Mouse (Mus musculus): ENCODE results near the gene Agpat2. TPM values are rescaled to one million over a fixed set of nuclear protein-coding genes. Genes with fewer than 3 reads are reported as not detected.

Gene Agpat2
- polyA plus RNA-seq, 1 experiment, result 6.1 TPM

GRCm38 (mm10) chr2:26549801-26550200, 54.4 kb downstream of the Agpat2 start:
- TF ChIP-seq CTCF (IDR thresholded peaks at IDR 0.05; ENCODE audit: borderline replicate concordance, extremely low read depth, insufficient read depth, insufficient read length) (no peak), POLR2A (IDR thresholded peaks at IDR 0.05; ENCODE audit: borderline replicate concordance, extremely low read depth, insufficient read depth, insufficient read length, poor library complexity, severe bottlenecking) (no peak)
- no peak for DNase-seq (ENCODE audit: low read depth)

DNA sequence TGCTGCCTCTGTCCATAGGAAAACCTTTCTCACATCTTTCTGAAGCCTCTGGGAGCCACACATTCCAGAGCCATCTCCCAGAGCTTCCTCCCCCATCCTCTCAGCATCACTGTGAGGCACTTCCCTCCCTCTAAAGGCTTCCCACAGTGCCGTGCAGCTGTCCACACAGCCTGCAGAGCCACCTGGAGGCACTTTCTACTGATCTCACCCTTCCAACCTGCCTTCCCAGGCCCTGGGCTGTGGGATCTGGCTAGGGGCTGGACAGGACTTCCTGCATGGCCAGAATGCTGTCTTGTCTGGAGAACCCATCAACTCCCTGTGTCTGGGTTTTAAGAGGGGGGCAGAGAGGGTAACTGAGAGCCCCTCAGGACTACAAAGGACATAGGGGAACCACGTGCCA, 56.7 kb downstream of the Agpat2 start:
- DNase-seq (ENCODE audit: low read depth), result peak; percentile 50
- no peak for TF ChIP-seq POLR2A (IDR thresholded peaks at IDR 0.05; ENCODE audit: borderline replicate concordance, extremely low read depth, insufficient read depth, insufficient read length, poor library complexity, severe bottlenecking)
- TF ChIP-seq CTCF (IDR thresholded peaks at IDR 0.05; ENCODE audit: borderline replicate concordance, extremely low read depth, insufficient read depth, insufficient read length), result peak; percentile 19; the same call in 1 of the 2 replicates

DNA sequence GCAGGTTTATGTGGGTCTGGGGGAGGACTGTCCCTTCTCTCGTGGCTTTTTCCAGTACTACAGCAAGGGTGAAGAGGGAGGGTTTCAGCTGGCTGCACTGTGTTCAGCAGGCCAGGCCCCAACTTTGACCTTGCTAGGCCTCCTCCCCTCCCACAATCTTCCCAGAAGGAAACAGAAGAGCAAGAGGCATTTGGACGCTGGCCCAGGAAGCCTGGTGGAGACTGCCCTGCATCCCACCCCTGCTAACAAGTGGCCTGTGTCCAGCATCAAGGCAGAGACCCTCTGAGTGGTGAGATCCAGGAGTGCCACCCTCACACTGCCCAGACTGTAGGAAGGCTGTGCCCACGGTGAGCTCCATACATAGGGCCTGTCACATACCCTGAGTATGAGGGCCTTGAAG, 60.0 kb downstream of the Agpat2 start:
- no peak for DNase-seq (ENCODE audit: low read depth)

DNA sequence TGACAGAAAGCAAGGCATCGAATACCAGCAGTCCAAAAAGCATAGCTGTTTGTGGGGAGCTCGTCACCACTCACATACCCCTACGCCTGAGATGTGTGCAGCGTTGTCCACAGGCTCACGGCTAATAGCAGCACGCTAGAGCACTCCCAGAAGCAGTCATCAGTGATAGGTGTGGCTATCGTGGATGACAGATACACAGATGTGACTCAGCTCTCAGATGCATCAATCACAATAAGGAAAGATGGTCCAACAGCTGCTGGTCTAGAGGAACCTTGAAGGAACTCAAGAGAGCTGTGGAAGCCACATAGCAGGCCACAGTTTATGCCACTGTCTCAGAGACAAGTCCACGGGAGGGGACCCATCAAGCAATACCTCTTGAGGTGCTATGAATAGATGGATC, 60.4 kb downstream of the Agpat2 start:
- no peak for TF ChIP-seq CTCF (IDR thresholded peaks at IDR 0.05; ENCODE audit: borderline replicate concordance, extremely low read depth, insufficient read depth, insufficient read length)
- no peak for TF ChIP-seq POLR2A (IDR thresholded peaks at IDR 0.05; ENCODE audit: borderline replicate concordance, extremely low read depth, insufficient read depth, insufficient read length, poor library complexity, severe bottlenecking)
- no peak for DNase-seq (ENCODE audit: low read depth)

More for the DNA sequence above, 60.0 kb downstream of the Agpat2 start:
- no peak for TF ChIP-seq POLR2A (IDR thresholded peaks at IDR 0.05; ENCODE audit: borderline replicate concordance, extremely low read depth, insufficient read depth, insufficient read length, poor library complexity, severe bottlenecking)
- TF ChIP-seq CTCF (IDR thresholded peaks at IDR 0.05; ENCODE audit: borderline replicate concordance, extremely low read depth, insufficient read depth, insufficient read length), result no peak

- TF ChIP-seq POLR2A (IDR thresholded peaks at IDR 0.05; ENCODE audit: borderline replicate concordance, extremely low read depth, insufficient read depth, insufficient read length, poor library complexity, severe bottlenecking), result no peak
- TF ChIP-seq CTCF (IDR thresholded peaks at IDR 0.05; ENCODE audit: borderline replicate concordance, extremely low read depth, insufficient read depth, insufficient read length), result no peak
- DNase-seq (ENCODE audit: low read depth), result no peak
Observed at GRCm38 (mm10) chr2:26543155-26543554, 61.1 kb downstream of the Agpat2 start.

Other genes with a start within 250 kb of the Agpat2 start
- gene Card9, start 243.5 kb downstream of the Agpat2 start, polyA plus RNA-seq (2012; rRNA removed), result 1.8 and 2.2 TPM in 2 replicates
- 52.9 and 53.8 TPM in 2 replicates for gene Snapc4, start 223.8 kb downstream of the Agpat2 start, polyA plus RNA-seq (2012; rRNA removed)
- gene Entr1, start 215.1 kb downstream of the Agpat2 start, polyA plus RNA-seq (2012; rRNA removed), result 222 and 255 TPM in 2 replicates
- 116 and 133 TPM in 2 replicates for gene Pmpca, start 215.1 kb downstream of the Agpat2 start, polyA plus RNA-seq (2012; rRNA removed)
- gene Inpp5e, start 195.2 kb downstream of the Agpat2 start, polyA plus RNA-seq (2012; rRNA removed), result 39.4 and 44.8 TPM in 2 replicates
- gene Sec16a, start 159.2 kb downstream of the Agpat2 start, polyA plus RNA-seq (2012; rRNA removed), result 50.0 and 60.0 TPM in 2 replicates
- 30.5 and 42.4 TPM in 2 replicates for gene Notch1, start 87.8 kb downstream of the Agpat2 start, polyA plus RNA-seq (2012; rRNA removed)
- gene Egfl7, start 24.4 kb downstream of the Agpat2 start, polyA plus RNA-seq (2012; rRNA removed), result 139 and 192 TPM in 2 replicates
- gene Gm20532, start 17.8 kb downstream of the Agpat2 start, polyA plus RNA-seq (2012; rRNA removed), result not detected in 2 replicates
- 119 and 133 TPM in 2 replicates for gene Fam69b, start 24.0 kb upstream of the Agpat2 start, polyA plus RNA-seq (2012; rRNA removed)
- gene Lcn4, start 66.9 kb upstream of the Agpat2 start, polyA plus RNA-seq (2012; rRNA removed), result not detected in 2 replicates